Mouse (Mus musculus) MEL-GATA-1-ER (cell line): ENCODE results near the gene Tars.

ENCODE experiments used
- DNase-seq: peaks from one replicate; pipeline ENCODE4 v3.0.0-alpha.2; 2012; ENCODE audit warnings: low read depth; ENCODE audit errors: extremely low read depth

Tars gene

GRCm38 (mm10) chr15:11364112-11364511, 35.4 kb downstream of the Tars start:
- DNase-seq = no peak

DNA sequence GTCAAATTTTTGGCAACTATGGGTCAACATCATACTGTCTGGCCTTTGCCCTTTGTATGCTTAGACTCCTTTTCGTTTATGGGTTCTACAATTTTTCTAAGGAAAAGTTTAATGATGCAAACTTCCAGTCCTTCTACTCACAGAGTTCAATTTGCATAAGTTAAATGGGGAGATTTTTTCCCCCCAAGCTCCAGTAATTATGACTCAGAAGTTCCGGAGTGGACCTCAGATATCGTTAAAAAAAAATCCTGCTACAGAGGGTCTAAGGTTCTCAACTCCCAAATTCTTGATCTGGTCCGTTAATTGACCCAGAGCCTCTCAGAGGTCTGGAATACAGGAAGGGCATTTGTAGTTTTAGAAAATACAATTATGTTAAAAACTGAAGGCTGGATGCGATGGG, 37.6 kb downstream of the Tars start:
- no peak for DNase-seq

DNA sequence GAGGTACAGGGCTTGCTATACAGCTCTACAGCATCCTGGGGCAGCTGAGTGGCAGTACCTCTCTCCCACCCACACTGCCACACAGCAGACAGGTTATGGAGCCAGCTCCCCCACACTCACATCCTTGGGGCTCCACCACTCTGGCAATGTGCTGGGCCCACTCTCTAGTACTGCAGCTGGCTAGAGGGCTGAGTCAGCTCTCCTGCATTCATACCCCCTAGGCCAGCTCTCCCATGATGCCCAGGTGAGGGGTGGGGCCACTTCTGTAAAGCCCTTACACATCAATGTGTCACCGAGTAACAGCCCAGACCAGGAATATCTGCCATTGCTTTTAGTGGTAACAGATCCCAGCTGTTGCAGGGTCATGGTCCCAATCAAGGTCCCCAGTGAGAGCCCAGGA, 38.6 kb downstream of the Tars start:
- no peak for DNase-seq

GRCm38 (mm10) chr15:11357501-11357900, 42.0 kb downstream of the Tars start:
- no peak for DNase-seq

DNA sequence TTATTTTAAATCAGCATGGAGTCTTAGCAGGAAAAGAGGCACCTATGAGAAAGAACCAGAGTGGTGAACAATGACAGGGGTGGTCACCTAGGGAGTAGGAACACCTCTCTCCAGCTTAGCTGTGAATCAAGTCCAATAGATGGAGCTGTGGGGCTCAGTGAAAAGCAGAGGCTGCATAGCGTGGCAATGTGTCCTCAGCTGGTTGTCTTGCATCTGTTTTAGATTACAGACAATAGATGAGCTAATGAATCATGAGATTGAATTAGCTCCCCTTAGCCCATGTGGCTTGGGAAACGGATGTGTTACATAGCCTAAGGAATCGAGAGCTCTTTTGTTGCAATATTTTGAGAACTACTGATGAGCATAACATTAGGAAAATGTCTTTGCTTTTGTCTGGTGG, 43.6 kb downstream of the Tars start:
- DNase-seq = no peak

DNA sequence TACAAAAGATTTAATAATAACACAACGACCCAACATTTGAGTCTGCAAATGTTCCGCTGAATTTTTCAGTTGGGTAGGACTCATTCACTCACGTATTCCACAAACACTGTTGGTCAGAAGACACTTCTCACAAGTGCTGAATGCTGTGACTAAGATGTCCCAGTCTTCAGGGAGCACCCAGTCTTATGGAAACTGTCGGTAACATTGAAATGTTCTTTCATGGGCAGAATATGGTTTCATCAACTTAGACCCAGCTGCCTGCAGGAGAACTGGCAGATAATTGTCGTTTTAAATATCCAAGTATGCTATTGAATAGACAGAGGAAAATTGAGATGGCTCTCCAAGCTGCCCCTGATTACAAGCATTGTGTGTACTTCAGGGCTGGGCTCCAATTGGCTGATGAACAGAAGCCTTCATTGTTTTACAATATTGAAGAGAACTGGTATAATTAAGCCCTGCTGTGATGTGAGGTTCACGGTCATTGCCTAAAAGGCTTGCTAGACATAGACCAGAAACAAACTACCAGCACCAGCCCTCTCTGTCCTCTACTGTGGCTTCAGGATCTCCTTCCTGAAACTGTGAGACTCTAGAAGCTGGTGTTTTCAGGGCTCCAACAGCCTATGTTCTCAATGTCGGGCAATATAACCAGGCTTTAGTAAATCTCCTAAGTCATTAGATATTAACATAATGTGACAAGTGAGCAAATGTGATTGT, 59.8 kb downstream of the Tars start:
- no peak for DNase-seq
